Mouse (Mus musculus) lung, postnatal 0 days (tissue): Measurements from ENCODE around the gene Steap1.

Experiments
- CTCF ChIP-seq: IDR thresholded peaks from 2 replicates; pipeline ENCODE4 v1.5.1; 2016; ENCODE audit warnings: antibody characterized with exemption, mild to moderate bottlenecking
- EP300 ChIP-seq: IDR thresholded peaks from 2 replicates; pipeline ENCODE4 v1.6.1; 2016; ENCODE audit warnings: antibody characterized with exemption, mild to moderate bottlenecking, control low read depth

GRCm38 (mm10) chr5:5700386-5700785 is 48.7 kb downstream of the Steap1 start:
- TF ChIP-seq EP300 (no peak), CTCF (no peak)
